Mouse (Mus musculus): Measurements from ENCODE around the gene Klhl26. TPM values are rescaled to one million over a fixed set of nuclear protein-coding genes. Genes with fewer than 3 reads are reported as not detected.

Klhl26 gene
- polyA plus RNA-seq, 1 experiment, result 62.4 TPM

DNA sequence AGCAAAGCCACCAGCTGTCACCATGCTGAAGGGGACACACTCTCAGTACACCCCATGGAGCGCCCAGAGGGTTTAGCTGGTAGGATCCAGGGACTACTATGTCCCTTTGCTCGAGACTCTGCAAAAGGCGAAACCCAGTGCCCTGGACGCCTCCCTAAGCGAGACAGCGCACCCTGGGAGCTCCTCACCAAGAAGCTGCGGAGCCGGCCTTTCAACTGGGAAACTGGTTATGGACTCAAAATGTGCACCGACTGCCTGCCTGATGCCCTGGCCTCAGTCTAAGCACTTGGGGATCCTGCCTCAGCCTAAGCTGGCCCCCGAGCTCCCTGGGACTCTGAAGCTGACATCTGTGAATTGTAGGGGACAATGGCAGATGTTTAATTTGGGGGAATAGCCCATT lies 67.7 kb downstream of the Klhl26 start:
- DNase-seq, result peak in 1 of 2 experiments; percentile 53
- peaks cover 86% of the 10 kb centered on the region for H3K4me1 ChIP-seq (ENCODE audit: control insufficient read depth, insufficient read depth, low read length)
- peak overlapping the region; percentile 93 for H3K27ac ChIP-seq (ENCODE audit: insufficient read depth, low read length)
- TF ChIP-seq CTCF (IDR thresholded peaks at IDR 0.05; ENCODE audit: borderline replicate concordance, insufficient read depth, low read depth, low read length) (no peak), POLR2A (IDR thresholded peaks at IDR 0.05; ENCODE audit: borderline replicate concordance, insufficient read depth, low read length) (no peak)
- H3K27me3 ChIP-seq (ENCODE audit: control insufficient read depth, insufficient read depth, low read length), result no peaks in the 10 kb centered on the region
- 47% methylated on average over 10 of the region's 10 CpGs for WGBS
- H3K4me3 ChIP-seq (replicated peaks; ENCODE audit: insufficient read depth, low read depth, low read length), result no peak overlapping the region

GRCm38 (mm10) chr8:70408301-70408700 lies 68.5 kb downstream of the Klhl26 start:
- DNase-seq, result peak in 1 of 2 experiments; percentile 67
- peaks cover 81% of the 10 kb centered on the region for H3K4me1 ChIP-seq (ENCODE audit: control insufficient read depth, insufficient read depth, low read length)
- no peak overlapping the region for H3K4me3 ChIP-seq (replicated peaks; ENCODE audit: insufficient read depth, low read depth, low read length)
- peak overlapping the region; percentile 93 for H3K27ac ChIP-seq (ENCODE audit: insufficient read depth, low read length)
- no peaks in the 10 kb centered on the region for H3K27me3 ChIP-seq (ENCODE audit: control insufficient read depth, insufficient read depth, low read length)
- WGBS, result 12% methylated on average over 6 of the region's 6 CpGs
- TF ChIP-seq POLR2A (IDR thresholded peaks at IDR 0.05; ENCODE audit: borderline replicate concordance, insufficient read depth, low read length) (no peak), CTCF (IDR thresholded peaks at IDR 0.05; ENCODE audit: borderline replicate concordance, insufficient read depth, low read depth, low read length) (no peak)

GRCm38 (mm10) chr8:70406427-70407069 lies 70.2 kb downstream of the Klhl26 start:
- TF ChIP-seq POLR2A (IDR thresholded peaks at IDR 0.05; ENCODE audit: borderline replicate concordance, insufficient read depth, low read length) (no peak), CTCF (IDR thresholded peaks at IDR 0.05; ENCODE audit: borderline replicate concordance, insufficient read depth, low read depth, low read length) (no peak)
- peak; percentile 64 to 73 for DNase-seq
- 9% methylated on average over 11 of the region's 11 CpGs for WGBS
- H3K4me1 ChIP-seq (ENCODE audit: control insufficient read depth, insufficient read depth, low read length), result peaks cover 70% of the 10 kb centered on the region
- H3K27me3 ChIP-seq (ENCODE audit: control insufficient read depth, insufficient read depth, low read length), result no peaks in the 10 kb centered on the region
- peak overlapping the region; percentile 93 for H3K27ac ChIP-seq (ENCODE audit: insufficient read depth, low read length)
- no peak overlapping the region for H3K4me3 ChIP-seq (replicated peaks; ENCODE audit: insufficient read depth, low read depth, low read length)

DNA sequence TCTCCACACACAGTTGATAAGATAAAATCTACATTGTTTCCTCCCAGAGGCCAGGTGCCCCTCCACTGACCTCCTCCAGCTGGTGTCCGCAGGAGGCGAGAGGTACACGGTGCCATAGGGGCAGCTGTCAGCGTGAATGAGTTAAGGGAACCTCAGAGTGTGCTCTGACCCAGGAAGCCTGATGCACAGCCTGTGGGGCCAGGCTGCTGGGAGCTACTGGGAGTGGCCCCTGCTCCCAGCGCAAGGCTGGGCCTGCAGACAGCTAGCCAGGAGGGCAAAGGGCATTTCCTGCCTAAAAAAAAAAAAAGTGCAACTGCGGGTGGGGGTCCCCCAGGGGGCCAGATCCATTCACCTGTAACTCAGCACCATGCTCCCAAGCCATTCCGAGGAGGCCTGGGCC lies 71.6 kb downstream of the Klhl26 start:
- 51% methylated on average over 7 of the region's 7 CpGs for WGBS
- peak overlapping the region; percentile 93 for H3K27ac ChIP-seq (ENCODE audit: insufficient read depth, low read length)
- DNase-seq, result no peak

GRCm38 (mm10) chr8:70404212-70404611 lies 72.6 kb downstream of the Klhl26 start:
- no peaks in the 10 kb centered on the region for H3K27me3 ChIP-seq (ENCODE audit: control insufficient read depth, insufficient read depth, low read length)
- H3K4me3 ChIP-seq (replicated peaks; ENCODE audit: insufficient read depth, low read depth, low read length), result no peak overlapping the region
- WGBS, result 93% methylated on average over 3 of the region's 3 CpGs
- no peak for DNase-seq
- TF ChIP-seq CTCF (IDR thresholded peaks at IDR 0.05; ENCODE audit: borderline replicate concordance, insufficient read depth, low read depth, low read length) (no peak; the same call in 1 of the 2 replicates), POLR2A (IDR thresholded peaks at IDR 0.05; ENCODE audit: borderline replicate concordance, insufficient read depth, low read length) (no peak)
- no peak overlapping the region for H3K27ac ChIP-seq (ENCODE audit: insufficient read depth, low read length)
- H3K4me1 ChIP-seq (ENCODE audit: control insufficient read depth, insufficient read depth, low read length), result peaks cover 66% of the 10 kb centered on the region

More for the DNA sequence above, 71.6 kb downstream of the Klhl26 start:
- no peak overlapping the region for H3K4me3 ChIP-seq (replicated peaks; ENCODE audit: insufficient read depth, low read depth, low read length)
- no peaks in the 10 kb centered on the region for H3K27me3 ChIP-seq (ENCODE audit: control insufficient read depth, insufficient read depth, low read length)
- H3K4me1 ChIP-seq (ENCODE audit: control insufficient read depth, insufficient read depth, low read length), result peaks cover 70% of the 10 kb centered on the region
- no peak for TF ChIP-seq CTCF (IDR thresholded peaks at IDR 0.05; ENCODE audit: borderline replicate concordance, insufficient read depth, low read depth, low read length)
- TF ChIP-seq POLR2A (IDR thresholded peaks at IDR 0.05; ENCODE audit: borderline replicate concordance, insufficient read depth, low read length), result no peak

Other genes with a start within 250 kb of the Klhl26 start
- 102 and 108 TPM in 2 replicates for gene Sugp2, start 242.7 kb downstream of the Klhl26 start, polyA plus RNA-seq (2012; rRNA removed)
- gene Armc6, start 242.5 kb downstream of the Klhl26 start, polyA plus RNA-seq (2012; rRNA removed), result 45.8 and 46.7 TPM in 2 replicates
- gene Homer3, start 194.1 kb downstream of the Klhl26 start, polyA plus RNA-seq (2012; rRNA removed), result 262 and 322 TPM in 2 replicates
- 42.9 and 45.0 TPM in 2 replicates for gene Ddx49, start 174.5 kb downstream of the Klhl26 start, polyA plus RNA-seq (2012; rRNA removed)
- gene Cope, start 174.4 kb downstream of the Klhl26 start, polyA plus RNA-seq (2012; rRNA removed), result 286 and 287 TPM in 2 replicates
- gene Cers1, start 161.2 kb downstream of the Klhl26 start, polyA plus RNA-seq (2012; rRNA removed), result 55.5 and 56.8 TPM in 2 replicates
- 19.1 and 21.0 TPM in 2 replicates for gene Gdf1, start 147.2 kb downstream of the Klhl26 start, polyA plus RNA-seq (2012; rRNA removed)
- gene Upf1, start 123.7 kb downstream of the Klhl26 start, polyA plus RNA-seq (2012; rRNA removed), result 37.9 and 41.3 TPM in 2 replicates
- gene Comp, start 103.4 kb downstream of the Klhl26 start, polyA plus RNA-seq (2012; rRNA removed), result 2.2 and 3.1 TPM in 2 replicates
- 90.2 and 105 TPM in 2 replicates for gene Crtc1, start 37.4 kb downstream of the Klhl26 start, polyA plus RNA-seq (2012; rRNA removed)
- gene Tmem59l, start 10.4 kb upstream of the Klhl26 start, polyA plus RNA-seq (2012; rRNA removed), result 524 and 552 TPM in 2 replicates
- 3.8 and 4.0 TPM in 2 replicates for gene Crlf1, start 16.2 kb upstream of the Klhl26 start, polyA plus RNA-seq (2012; rRNA removed)
- 184 and 189 TPM in 2 replicates for gene Rex1bd, start 29.8 kb upstream of the Klhl26 start, polyA plus RNA-seq (2012; rRNA removed)
- gene Uba52, start 33.8 kb upstream of the Klhl26 start, polyA plus RNA-seq (2012; rRNA removed), result 920 and 977 TPM in 2 replicates
- 531 and 552 TPM in 2 replicates for gene Fkbp8, start 50.8 kb upstream of the Klhl26 start, polyA plus RNA-seq (2012; rRNA removed)
- gene Kxd1, start 51.0 kb upstream of the Klhl26 start, polyA plus RNA-seq (2012; rRNA removed), result 63.4 and 65.9 TPM in 2 replicates
- gene Ell, start 62.5 kb upstream of the Klhl26 start, polyA plus RNA-seq (2012; rRNA removed), result 27.9 and 29.1 TPM in 2 replicates
- gene Isyna1, start 117.4 kb upstream of the Klhl26 start, polyA plus RNA-seq (2012; rRNA removed), result 55.3 and 61.4 TPM in 2 replicates
- 172 and 181 TPM in 2 replicates for gene Ssbp4, start 131.9 kb upstream of the Klhl26 start, polyA plus RNA-seq (2012; rRNA removed)
- gene Lrrc25, start 139.2 kb upstream of the Klhl26 start, polyA plus RNA-seq (2012; rRNA removed), result 0.30 and 0.33 TPM in 2 replicates
- 0.28 and 0.51 TPM in 2 replicates for gene Gdf15, start 155.5 kb upstream of the Klhl26 start, polyA plus RNA-seq (2012; rRNA removed)
- gene Pgpep1, start 183.4 kb upstream of the Klhl26 start, polyA plus RNA-seq (2012; rRNA removed), result 28.3 and 32.5 TPM in 2 replicates
- 113 and 117 TPM in 2 replicates for gene Lsm4, start 196.3 kb upstream of the Klhl26 start, polyA plus RNA-seq (2012; rRNA removed)
- 252 and 274 TPM in 2 replicates for gene Jund, start 222.0 kb upstream of the Klhl26 start, polyA plus RNA-seq (2012; rRNA removed)
- 0.08 and 0.11 TPM in 2 replicates for gene Iqcn, start 226.5 kb upstream of the Klhl26 start, polyA plus RNA-seq (2012; rRNA removed)
- 0.13 TPM in 1 of 2 replicates, not detected in the other for gene Gm3336, start 241.6 kb upstream of the Klhl26 start, polyA plus RNA-seq (2012; rRNA removed)
- 2.5 and 3.0 TPM in 2 replicates for gene Pde4c, start 246.8 kb upstream of the Klhl26 start, polyA plus RNA-seq (2012; rRNA removed)

Measured in cerebellum, adult 2 months (tissue).